Mouse (Mus musculus): ENCODE results near the gene Clec10a.

DNA sequence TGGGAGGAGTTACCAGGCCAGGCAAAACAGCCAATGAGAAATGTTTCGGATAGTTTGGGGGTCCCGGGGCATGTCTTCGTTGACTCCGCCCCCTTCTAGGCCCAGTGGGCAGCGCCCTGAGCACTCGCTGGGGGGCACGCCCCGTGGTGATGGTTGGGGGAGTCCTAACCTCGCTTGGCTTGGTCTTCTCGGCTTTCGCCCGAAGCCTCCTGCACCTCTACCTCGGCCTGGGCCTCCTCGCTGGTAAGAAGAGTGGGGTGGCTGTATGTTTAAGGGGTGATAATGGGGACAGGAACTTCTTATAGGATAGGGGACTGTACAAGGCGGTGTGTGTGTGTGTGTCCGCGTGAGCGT lies 58.8 kb downstream of the Clec10a start:
- TF ChIP-seq CTCF (IDR thresholded peaks at IDR 0.05; ENCODE audit: low read depth) (no peak), EP300 (optimal IDR thresholded peaks at IDR 0.05) (no peak)

Data from stomach, postnatal 0 days (tissue).